14 mouse cellular contexts compared by ENCODE assay signal in the genomic region with DNA sequence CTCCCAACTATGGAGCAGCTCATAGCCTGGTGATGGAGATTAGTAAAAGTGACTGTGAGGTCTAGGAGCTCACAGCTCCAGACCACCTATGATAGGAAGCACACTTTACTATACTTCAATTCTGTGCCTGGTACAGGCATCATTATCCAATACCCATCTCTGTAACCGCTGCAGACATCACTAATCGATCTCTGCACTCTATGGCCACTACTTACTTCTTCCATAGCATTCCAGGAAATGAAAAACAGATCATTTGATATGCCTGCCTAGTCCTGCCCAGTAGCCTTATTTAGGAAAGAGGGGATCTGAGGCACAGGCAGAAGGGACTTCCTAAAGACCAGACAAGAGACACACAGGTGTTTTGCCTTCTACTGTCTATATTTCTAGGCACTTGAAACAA. TPM values are rescaled to one million over a fixed set of nuclear protein-coding genes. Genes with fewer than 3 reads are reported as not detected.
A peak's percentile ranks its signal among the peaks of the same experiment; 100 is the strongest.
DNase-seq lines count a peak whose midpoint lies in the region; ATAC-seq and TF ChIP-seq lines count a peak whose summit lies in the region.
"Had no signal": no experiment of that assay in that cellular context is flagged by ENCODE, and none has a peak within 500 bp of the region (broad histone marks: within the 10 kb centered on the region; RNA-seq: fewer than 3 reads in every experiment).

No protein-coding gene starts in this region.

- no peaks in the 10 kb centered on the region for H3K9me3 ChIP-seq in kidney, embryonic 15.5 days (replicated peaks)
- H3K9me3 ChIP-seq in kidney, embryonic 14.5 days (ENCODE audit: control insufficient read depth, low read length), result no peaks in the 10 kb centered on the region
- H3K9me3 ChIP-seq in stomach, embryonic 16.5 days (replicated peaks; ENCODE audit: control insufficient read depth, low read length), result no peaks in the 10 kb centered on the region
- H3K9me3 ChIP-seq in stomach, postnatal 0 days (ENCODE audit: control insufficient read depth, low read length), result no peaks in the 10 kb centered on the region
- 0 out of 2 replicates have a peak, but pooled peaks cover 4% of the 10 kb centered on the region for H3K9me3 ChIP-seq in embryonic facial prominence, embryonic 10.5 days
- H3K9me3 ChIP-seq: forebrain, embryonic 15.5 days; hindbrain, embryonic 13.5 days; limb, embryonic 15.5 days; midbrain, embryonic 15.5 days had no signal

- intact Hi-C loops in left cerebral cortex, postnatal 36 days (cut with DNase I), result no loop called here

- H3K4me2 ChIP-seq in kidney, embryonic 15.5 days, result peak overlapping the region; percentile 26
- no peak overlapping the region for H3K4me2 ChIP-seq in kidney, embryonic 14.5 days (replicated peaks; ENCODE audit: low read depth, low read length)
- peak overlapping the region; percentile 3; the same call in 1 of the 2 replicates for H3K4me2 ChIP-seq in stomach, embryonic 16.5 days (ENCODE audit: low read depth, low read length)
- H3K4me2 ChIP-seq in stomach, postnatal 0 days (replicated peaks; ENCODE audit: low read depth), result no peak overlapping the region
- H3K4me2 ChIP-seq: forebrain, embryonic 15.5 days; hindbrain, embryonic 13.5 days; limb, embryonic 15.5 days; midbrain, embryonic 15.5 days had no signal

- no peak overlapping the region for H3K4me3 ChIP-seq in kidney, embryonic 15.5 days (replicated peaks)
- no peak overlapping the region for H3K4me3 ChIP-seq in kidney, embryonic 14.5 days (ENCODE audit: low read length)
- no peak overlapping the region for H3K4me3 ChIP-seq in stomach, embryonic 16.5 days (replicated peaks; ENCODE audit: low read length)
- no peak overlapping the region for H3K4me3 ChIP-seq in stomach, postnatal 0 days (ENCODE audit: low read depth, low read length)
- H3K4me3 ChIP-seq in embryonic facial prominence, embryonic 10.5 days, result peak overlapping the region; percentile 40
- H3K4me3 ChIP-seq: forebrain, embryonic 15.5 days; hindbrain, embryonic 13.5 days; limb, embryonic 15.5 days; midbrain, embryonic 15.5 days had no signal

- H3K27ac ChIP-seq in kidney, embryonic 15.5 days, result peak overlapping the region; percentile 23; the same call in 1 of the 2 replicates
- H3K27ac ChIP-seq in kidney, embryonic 14.5 days (ENCODE audit: low read depth, low read length), result no peak overlapping the region
- 0 out of 2 replicates have a peak overlapping the region, but pooled peaks have one; percentile 5 for H3K27ac ChIP-seq in stomach, embryonic 16.5 days (ENCODE audit: low read length)
- no peak overlapping the region for H3K27ac ChIP-seq in stomach, postnatal 0 days (replicated peaks)
- peak overlapping the region; percentile 82 for H3K27ac ChIP-seq in embryonic facial prominence, embryonic 10.5 days (replicated peaks)
- H3K27ac ChIP-seq: forebrain, embryonic 15.5 days; hindbrain, embryonic 13.5 days; limb, embryonic 15.5 days; midbrain, embryonic 15.5 days had no signal

- peaks cover 7% of the 10 kb centered on the region for H3K36me3 ChIP-seq in kidney, embryonic 15.5 days
- peaks cover 6% of the 10 kb centered on the region; the same call in 1 of the 2 replicates for H3K36me3 ChIP-seq in kidney, embryonic 14.5 days (ENCODE audit: control insufficient read depth, insufficient read depth, low read length)
- H3K36me3 ChIP-seq in stomach, embryonic 16.5 days (ENCODE audit: control insufficient read depth, insufficient read depth, low read length), result no peaks in the 10 kb centered on the region
- H3K36me3 ChIP-seq in stomach, postnatal 0 days (ENCODE audit: control insufficient read depth, insufficient read depth, low read length), result no peaks in the 10 kb centered on the region
- peaks cover 26% of the 10 kb centered on the region for H3K36me3 ChIP-seq in embryonic facial prominence, embryonic 10.5 days (replicated peaks)

- H3K4me1 ChIP-seq in kidney, embryonic 15.5 days, result peaks cover 45% of the 10 kb centered on the region
- H3K4me1 ChIP-seq in kidney, embryonic 14.5 days (ENCODE audit: control insufficient read depth, insufficient read depth, low read length), result peaks cover 34% of the 10 kb centered on the region
- peaks cover 37% of the 10 kb centered on the region for H3K4me1 ChIP-seq in stomach, embryonic 16.5 days (ENCODE audit: control insufficient read depth, insufficient read depth, low read length)
- peaks cover 7% of the 10 kb centered on the region for H3K4me1 ChIP-seq in stomach, postnatal 0 days (replicated peaks; ENCODE audit: control insufficient read depth, insufficient read depth)
- peaks cover 98% of the 10 kb centered on the region for H3K4me1 ChIP-seq in embryonic facial prominence, embryonic 10.5 days

- ATAC-seq in kidney, embryonic 15.5 days (replicated peaks; ENCODE audit: low FRiP score), result no peak
- no peak for ATAC-seq in kidney, embryonic 14.5 days (ENCODE audit: low FRiP score, low TSS enrichment)
- no peak for ATAC-seq in stomach, embryonic 16.5 days (ENCODE audit: insufficient read depth, low FRiP score)
- ATAC-seq in stomach, postnatal 0 days (ENCODE audit: low FRiP score, low TSS enrichment), result no peak
- ATAC-seq: forebrain, embryonic 15.5 days; midbrain, embryonic 15.5 days had no signal

- TF ChIP-seq CTCF in stomach, postnatal 0 days (IDR thresholded peaks at IDR 0.05; ENCODE audit: low read depth), result no peak

- no peak overlapping the region for H3K9ac ChIP-seq in kidney, embryonic 15.5 days
- no peak overlapping the region for H3K9ac ChIP-seq in kidney, embryonic 14.5 days (ENCODE audit: low read depth, low read length)
- H3K9ac ChIP-seq in stomach, embryonic 16.5 days (ENCODE audit: low read length), result no peak overlapping the region
- H3K9ac ChIP-seq in stomach, postnatal 0 days (ENCODE audit: low read length), result no peak overlapping the region
- H3K9ac ChIP-seq: forebrain, embryonic 15.5 days; limb, embryonic 15.5 days; midbrain, embryonic 15.5 days had no signal

- DNase-seq in stomach, postnatal 0 days (ENCODE audit: low spot score), result no peak
- no peak for DNase-seq in embryonic facial prominence, embryonic 10.5 days (ENCODE audit: low spot score)
- DNase-seq in frontal cortex, postnatal 14 days (ENCODE audit: low spot score in 2 of 2), result no peak
- no peak for DNase-seq in left cerebral cortex, postnatal 36 days (ENCODE audit: low spot score in 2 of 2)
- DNase-seq: cerebellum, adult 18-20 months; right cerebral cortex, postnatal 25 days; thymus, postnatal 25 days had no signal

- 81% methylated on average over 2 of the region's 2 CpGs for WGBS in kidney, embryonic 15.5 days
- 85% methylated on average over 2 of the region's 2 CpGs for WGBS in kidney, embryonic 14.5 days
- 85% methylated on average over 2 of the region's 2 CpGs for WGBS in stomach, embryonic 16.5 days
- 88% methylated on average over 2 of the region's 2 CpGs for WGBS in stomach, postnatal 0 days
- 79% methylated on average over 2 of the region's 2 CpGs for WGBS in embryonic facial prominence, embryonic 10.5 days

- TF ChIP-seq EP300 in stomach, postnatal 0 days (optimal IDR thresholded peaks at IDR 0.05), result no peak

- no peaks in the 10 kb centered on the region for H3K27me3 ChIP-seq in kidney, embryonic 15.5 days
- H3K27me3 ChIP-seq in kidney, embryonic 14.5 days (ENCODE audit: control insufficient read depth, insufficient read depth, low read length), result no peaks in the 10 kb centered on the region
- no peaks in the 10 kb centered on the region for H3K27me3 ChIP-seq in stomach, embryonic 16.5 days (ENCODE audit: control insufficient read depth, insufficient read depth, low read length)
- H3K27me3 ChIP-seq in stomach, postnatal 0 days (ENCODE audit: control insufficient read depth, insufficient read depth, low read length), result no peaks in the 10 kb centered on the region
- no peaks in the 10 kb centered on the region for H3K27me3 ChIP-seq in embryonic facial prominence, embryonic 10.5 days (replicated peaks; ENCODE audit: low read depth, poor library complexity, severe bottlenecking)
- H3K27me3 ChIP-seq: forebrain, embryonic 15.5 days; hindbrain, embryonic 13.5 days; limb, embryonic 15.5 days; midbrain, embryonic 15.5 days had no signal

RNA-seq across cellular contexts. Expression of gene Ephb2, which starts 59.9 kb away (rescaled TPM):
- polyA plus RNA-seq in kidney, embryonic 15.5 days (2015; fragmentation: Nextera tagmentation; extraction: Ambion mirVana), result 7.1 and 8.7 TPM in 2 replicates
- polyA plus RNA-seq in kidney, embryonic 14.5 days (2014; fragmentation: Nextera tagmentation; extraction: Ambion mirVana), result 6.4 and 9.1 TPM in 2 replicates
- polyA plus RNA-seq in stomach, embryonic 16.5 days (2015; fragmentation: Nextera tagmentation; extraction: Ambion mirVana), result 3.3 and 3.8 TPM in 2 replicates
- 2.3 and 2.5 TPM in 2 replicates for polyA plus RNA-seq in stomach, postnatal 0 days (2015; fragmentation: Nextera tagmentation; extraction: Ambion mirVana)
- 10.7 and 12.4 TPM in 2 replicates for polyA plus RNA-seq in embryonic facial prominence, embryonic 10.5 days (2016; fragmentation: Nextera tagmentation; extraction: Ambion mirVana)
- 10 to 100 TPM; 16.9 to 18.0 TPM for total RNA-seq in left cerebral cortex, postnatal 36 days (2021)

Comparison
In these comparisons a context has a peak if more than half of its experiments do, and no peak if none do; other contexts are left out.
1. H3K27ac ChIP-seq: peak in kidney, embryonic 15.5 days (single experiment), stomach, embryonic 16.5 days (single experiment) and embryonic facial prominence, embryonic 10.5 days (single experiment); none in kidney, embryonic 14.5 days (single experiment) and stomach, postnatal 0 days (single experiment).
2. H3K4me2 ChIP-seq: peak in kidney, embryonic 15.5 days (single experiment) and stomach, embryonic 16.5 days (single experiment); none in kidney, embryonic 14.5 days (single experiment) and stomach, postnatal 0 days (single experiment).